Mouse (Mus musculus) MEL-GATA-1-ER (cell line): ENCODE measurements around the gene Gm4952.
"Not testable (repeated sequence)": the region's sequence is repeated elsewhere in the genome, so short reads cannot be mapped to it uniquely, and the experiment has no call there.

Experiments
- DNase-seq: peaks from one replicate; pipeline ENCODE4 v3.0.0-alpha.2; 2012; ENCODE audit warnings: low read depth; ENCODE audit errors: extremely low read depth

Gene Gm4952

DNA sequence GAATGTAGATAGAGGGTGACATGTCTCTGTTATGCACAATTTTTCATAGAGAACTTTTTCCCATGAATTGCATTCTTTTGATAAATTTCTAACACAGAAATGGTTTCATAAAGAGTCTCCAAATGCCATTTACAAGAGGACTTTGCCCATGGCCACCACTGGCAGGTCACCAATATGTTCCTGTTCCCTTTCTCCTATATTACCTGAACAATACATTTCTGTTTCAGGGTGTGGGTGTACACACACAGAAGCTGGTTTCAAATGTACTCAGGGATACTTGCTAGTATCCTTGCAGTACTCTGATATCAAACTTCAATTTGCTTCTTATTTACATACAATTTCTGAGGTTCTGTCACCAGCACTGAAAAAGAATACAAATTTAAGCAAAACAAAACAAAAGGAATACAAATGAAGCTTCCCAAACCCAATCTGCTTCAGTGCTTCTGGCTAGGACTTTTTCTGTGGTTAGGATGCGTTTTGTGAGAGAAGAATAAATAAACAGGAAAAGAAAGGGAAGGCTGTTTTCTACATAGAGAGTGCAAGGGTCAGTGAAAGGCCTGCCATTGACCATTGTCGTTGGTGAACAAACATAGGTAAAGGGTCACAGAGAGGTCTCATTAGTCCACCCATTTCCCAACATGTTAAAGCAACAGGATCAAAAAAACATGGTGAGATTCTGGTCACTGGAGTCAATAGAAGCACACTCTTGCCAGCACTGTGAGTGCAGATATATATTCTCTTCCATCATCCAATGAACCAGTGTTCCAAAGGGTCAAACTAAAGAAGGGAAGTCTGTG lies 1.1 kb downstream of the Gm4952 start:
- DNase-seq: no peak

DNA sequence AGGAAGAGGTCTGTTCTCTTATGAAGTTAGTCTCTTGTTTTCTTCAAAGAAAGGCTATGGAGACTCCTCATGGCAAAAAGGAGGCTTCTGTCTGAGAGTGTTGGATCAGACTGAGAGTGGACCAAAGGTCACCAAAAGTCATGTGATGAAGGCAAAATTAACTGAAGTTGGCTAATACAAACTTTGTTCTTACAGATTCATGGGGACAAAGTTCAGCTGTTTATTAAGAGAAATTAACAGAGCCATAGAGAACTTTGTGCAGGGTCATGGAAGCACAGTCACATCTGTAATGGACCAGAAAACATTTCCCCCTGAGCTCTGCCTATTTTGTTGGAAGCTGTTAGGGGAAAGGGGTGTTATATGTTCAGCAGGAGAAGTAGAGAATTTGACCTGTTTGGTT lies 8.6 kb downstream of the Gm4952 start:
- DNase-seq: no peak

DNA sequence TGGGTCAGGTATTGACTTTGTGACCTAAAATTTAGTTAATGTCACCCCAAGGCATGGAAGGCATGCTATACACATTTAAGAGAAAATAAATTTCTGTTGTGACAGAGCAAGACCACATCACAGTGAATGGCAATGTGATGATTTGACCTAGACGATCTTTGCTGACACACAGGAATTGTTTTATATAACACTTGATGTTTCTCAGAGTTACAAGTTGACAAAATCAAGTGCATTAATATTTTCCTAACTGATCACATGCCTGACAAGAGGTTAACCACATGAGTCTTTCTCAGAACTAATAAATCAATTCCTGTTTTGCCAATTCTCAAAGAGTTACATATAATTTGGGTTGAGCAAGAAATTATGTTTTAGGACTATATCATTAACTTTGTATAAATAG lies 13.9 kb downstream of the Gm4952 start:
- no peak for DNase-seq

DNA sequence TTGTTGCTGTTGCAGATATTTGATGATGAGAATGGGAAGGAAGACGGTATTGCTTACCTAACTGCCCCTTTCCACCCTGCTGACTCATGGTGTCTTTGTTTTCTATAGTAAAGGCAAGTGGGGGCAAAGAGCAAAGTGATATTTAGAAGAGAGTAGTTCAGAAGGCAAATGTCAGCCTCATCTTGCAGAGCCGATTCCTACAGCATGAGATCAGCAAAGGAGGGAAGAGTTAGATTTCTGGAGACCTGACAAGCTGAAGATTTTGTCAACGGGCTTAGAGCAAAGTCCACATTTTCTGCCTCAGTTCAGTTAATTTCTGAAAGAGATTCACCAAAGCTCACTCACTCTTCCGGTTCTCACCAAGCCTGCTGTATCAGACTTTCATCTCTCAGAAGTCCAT lies 33.4 kb downstream of the Gm4952 start, which contains the start of gene Glyat:
Glyat (plus strand) TSS at position 133 of the 400 bp plus-strand sequence.
- no peak for DNase-seq

DNA sequence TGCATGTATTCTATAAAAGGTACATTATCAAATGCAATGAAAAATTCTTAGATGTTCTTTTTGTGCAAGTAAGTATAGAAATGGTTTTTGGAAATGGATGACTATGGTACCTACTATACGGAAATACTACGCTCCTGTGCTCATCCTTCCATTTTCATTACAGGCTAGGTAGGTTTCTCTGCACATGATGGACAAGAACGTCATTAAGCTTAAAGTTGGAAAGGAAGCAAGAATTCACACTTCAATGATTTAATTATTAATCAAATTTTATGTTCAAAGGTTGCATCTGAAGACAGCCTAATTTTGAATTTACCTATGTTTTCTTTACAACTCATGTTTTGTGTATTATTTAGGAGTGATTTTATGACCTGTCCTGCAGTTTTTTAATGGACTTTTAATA lies 34.5 kb downstream of the Gm4952 start:
- DNase-seq: no peak

DNA sequence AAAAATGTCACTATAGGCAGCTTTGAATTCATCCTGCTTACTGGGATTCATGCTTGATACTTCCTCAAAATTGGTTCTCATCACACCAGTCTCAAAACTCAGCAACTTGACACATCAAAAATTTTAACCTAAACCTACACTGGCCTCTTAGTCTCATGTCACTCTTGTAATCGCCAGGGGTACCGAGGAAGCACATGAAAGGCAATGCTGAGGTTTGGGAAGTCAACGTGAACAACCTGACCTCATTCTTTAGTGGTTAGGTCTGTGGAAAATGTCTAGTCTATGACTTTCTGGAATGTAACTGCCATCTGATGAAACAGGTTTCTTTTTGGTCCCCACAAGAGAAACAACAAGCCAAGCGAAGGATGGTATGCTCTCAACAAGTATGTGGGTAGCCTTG lies 35.2 kb downstream of the Gm4952 start:
- no peak for DNase-seq

DNA sequence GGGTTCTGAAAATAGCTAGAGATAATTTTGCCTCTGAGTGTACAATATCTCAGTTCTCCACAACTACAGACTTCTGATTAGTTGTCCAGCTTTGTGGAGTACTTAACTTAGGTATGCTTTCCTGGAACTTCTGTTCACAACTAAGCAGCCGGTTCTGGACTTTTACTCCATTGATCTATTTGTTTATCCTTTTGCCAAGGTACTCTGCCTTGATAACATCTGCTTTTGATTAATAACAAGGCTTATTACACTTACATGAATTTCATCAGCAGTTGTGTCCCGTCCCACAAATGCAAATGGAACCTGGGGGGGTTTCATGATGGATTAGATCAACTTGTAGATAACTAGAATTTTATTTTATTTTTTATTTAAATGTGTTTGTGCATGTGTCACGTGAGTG lies 37.1 kb downstream of the Gm4952 start:
- DNase-seq: no peak

DNA sequence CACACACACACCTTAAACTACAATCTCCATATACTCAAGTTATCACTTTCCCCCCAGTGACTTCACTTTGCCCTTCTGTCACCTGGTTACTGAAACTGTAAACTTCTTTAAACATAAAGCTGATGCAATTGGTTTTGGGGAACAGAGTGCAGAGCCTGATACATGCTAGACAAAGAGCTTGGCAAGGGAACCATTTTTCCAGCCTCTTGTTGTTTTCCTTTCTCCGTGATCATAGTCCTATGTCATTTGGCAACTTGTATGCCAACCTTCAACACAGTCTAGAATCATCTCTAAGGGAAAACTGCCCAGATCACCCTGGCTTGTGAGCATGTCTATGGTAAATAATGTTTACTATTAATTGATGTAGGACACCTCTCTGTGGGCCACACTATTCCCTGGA lies 38.3 kb downstream of the Gm4952 start:
- DNase-seq: no peak

DNA sequence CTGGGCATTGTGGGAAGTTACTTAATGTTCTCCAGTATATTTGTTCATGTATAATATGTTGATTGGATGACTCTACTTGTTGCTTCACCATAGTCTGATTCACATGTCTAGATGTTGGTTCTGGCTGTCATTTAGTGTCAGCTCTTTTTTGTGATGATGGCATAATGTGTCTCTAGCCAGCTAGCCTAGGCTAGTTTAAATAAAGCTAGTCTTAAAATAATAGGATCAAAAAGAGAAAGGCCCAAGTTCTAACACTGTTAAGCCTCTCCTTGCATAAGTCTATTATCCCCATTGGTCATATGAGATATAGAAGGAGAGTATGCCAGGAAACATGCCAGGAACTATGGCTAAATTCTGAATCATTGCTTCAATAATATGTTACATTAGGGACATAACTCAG lies 49.7 kb downstream of the Gm4952 start:
- DNase-seq: no peak

DNA sequence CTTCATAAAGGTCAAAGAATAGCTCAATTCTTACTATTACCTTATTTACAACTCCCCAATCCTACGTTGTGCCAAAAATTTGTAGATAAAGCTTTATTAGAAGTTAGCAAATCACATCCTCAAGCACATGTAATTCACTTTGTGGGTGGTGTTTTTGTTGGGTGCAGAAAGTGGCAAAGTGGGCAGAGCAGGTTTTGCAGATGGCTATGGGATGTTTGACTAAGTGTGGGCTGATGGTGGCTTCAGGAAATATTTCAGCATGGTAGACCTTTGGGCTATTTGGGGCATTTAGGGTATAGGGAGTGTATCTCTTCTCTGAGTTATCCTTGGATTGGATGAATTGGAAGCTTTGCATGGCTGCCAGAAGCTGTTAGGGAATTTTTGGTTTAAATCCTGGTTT lies 66.4 kb downstream of the Gm4952 start:
- no peak for DNase-seq

DNA sequence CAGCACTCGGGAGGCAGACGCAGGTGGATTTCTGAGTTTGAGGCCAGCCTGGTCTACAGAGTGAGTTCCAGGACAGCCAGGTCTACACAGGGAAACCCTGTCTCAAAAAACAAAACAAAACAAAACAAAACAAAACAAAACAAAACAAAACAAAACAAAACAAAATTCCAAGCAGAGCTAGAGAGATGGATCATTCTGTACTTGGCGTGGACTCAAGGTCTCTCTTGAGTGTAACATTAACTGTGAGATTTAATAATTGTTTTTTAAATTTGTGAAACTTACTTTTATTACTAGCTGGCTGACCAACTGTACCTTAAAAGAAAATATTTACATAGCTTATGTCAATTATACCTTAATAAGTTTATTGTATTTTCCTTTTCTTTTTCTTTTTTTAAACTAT lies 68.8 kb downstream of the Gm4952 start:
- not testable (repeated sequence) for DNase-seq

DNA sequence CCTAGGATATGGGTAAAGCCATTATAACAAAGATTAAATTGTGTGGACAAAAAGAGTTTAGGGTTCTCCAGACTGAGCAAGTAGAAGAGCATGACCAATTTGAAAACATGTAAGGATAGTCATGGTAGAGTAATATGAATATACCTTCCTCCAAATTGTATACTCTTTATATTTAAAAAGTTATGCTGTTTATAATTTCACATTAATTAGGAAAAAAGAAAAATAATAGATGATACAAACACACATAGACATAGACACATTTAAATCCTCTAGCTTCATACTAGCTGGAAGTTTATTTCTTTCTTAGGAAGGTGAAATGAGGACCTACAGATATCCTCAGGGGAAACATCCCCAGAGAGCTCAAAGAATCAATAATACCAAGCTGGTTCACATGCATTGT lies 70.4 kb downstream of the Gm4952 start, which contains the start of gene Olfr1442:
Olfr1442 (plus strand) TSS at position 301 of the 400 bp plus-strand sequence.
- no peak for DNase-seq

DNA sequence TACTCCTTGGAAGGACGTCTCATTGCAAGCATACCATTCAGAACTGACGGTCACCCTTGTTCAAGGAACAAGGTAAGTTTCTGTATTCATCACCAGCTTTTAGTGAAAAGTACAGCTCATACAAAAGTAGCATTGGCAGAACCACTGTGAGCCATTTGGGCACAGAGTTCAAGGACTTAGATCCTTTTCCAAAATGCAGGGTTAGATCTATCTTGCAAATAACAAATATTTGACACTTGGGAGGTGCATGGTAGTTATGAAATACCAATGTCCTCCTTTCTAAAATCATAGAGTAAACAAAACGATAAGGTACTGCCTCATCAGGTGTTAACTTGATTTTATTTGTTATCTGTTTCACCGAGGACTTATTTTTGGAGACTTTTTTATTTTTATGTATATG lies 71.3 kb downstream of the Gm4952 start:
- no peak for DNase-seq

DNA sequence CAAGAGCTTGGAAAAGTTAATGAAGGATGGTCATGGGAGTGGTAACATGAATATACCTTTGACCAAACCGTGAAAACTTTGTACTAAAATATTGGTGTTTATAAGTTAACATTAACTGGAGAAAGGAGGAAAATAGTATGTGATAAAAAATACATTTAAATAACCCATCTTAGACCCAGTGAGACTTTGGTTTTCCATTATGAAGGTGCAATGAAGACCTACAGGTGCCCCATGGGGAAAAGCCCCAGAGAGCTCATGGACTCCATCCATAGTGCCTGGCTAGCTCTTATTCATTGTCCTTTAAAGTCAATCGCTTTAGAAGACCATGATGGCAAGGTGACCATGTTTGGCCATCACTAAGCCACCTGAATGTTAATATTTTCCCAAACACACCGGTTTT lies 78.0 kb downstream of the Gm4952 start, which contains the start of gene Olfr1443:
Olfr1443 (plus strand) TSS at position 301 of the 400 bp plus-strand sequence.
- no peak for DNase-seq
